Mouse (Mus musculus): ENCODE measurements at regions not wholly inside any gene's neighbourhood (a gene's known extent, or its start where the extent isn't known, plus 50 kb on each side); places are given as distances from the start of the nearest gene placed in this dataset.

GRCm38 (mm10) chr7:124708771-124709485, 726.3 kb downstream of the Hs3st4 start:
- Histone ChIP-seq H3K27ac (replicated peaks; ENCODE audit: low read depth, low read length) (no peak overlapping the region), H3K4me3 (ENCODE audit: insufficient read depth, low read depth, low read length) (no peak overlapping the region), H3K4me1 (ENCODE audit: control insufficient read depth, insufficient read depth, insufficient read length, low read length) (no peaks in the 10 kb centered on the region)

- Histone ChIP-seq H3K4me3 (ENCODE audit: insufficient read depth, low read depth, low read length) (no peak overlapping the region), H3K27ac (replicated peaks; ENCODE audit: low read depth, low read length) (no peak overlapping the region), H3K4me1 (ENCODE audit: control insufficient read depth, insufficient read depth, insufficient read length, low read length) (no peaks in the 10 kb centered on the region)
Measured at GRCm38 (mm10) chr7:124720927-124721326, 723.5 kb upstream of the Kdm8 start.

- no peaks in the 10 kb centered on the region for H3K4me1 ChIP-seq (ENCODE audit: control insufficient read depth, insufficient read depth, insufficient read length, low read length)
- no peak overlapping the region for H3K4me3 ChIP-seq (ENCODE audit: insufficient read depth, low read depth, low read length)
- no peak overlapping the region for H3K27ac ChIP-seq (replicated peaks; ENCODE audit: low read depth, low read length)
Measured at GRCm38 (mm10) chr7:124742086-124742485, 702.4 kb upstream of the Kdm8 start.

- H3K27ac ChIP-seq (replicated peaks; ENCODE audit: low read depth, low read length), result no peak overlapping the region
- no peak overlapping the region for H3K4me3 ChIP-seq (ENCODE audit: insufficient read depth, low read depth, low read length)
- no peaks in the 10 kb centered on the region for H3K4me1 ChIP-seq (ENCODE audit: control insufficient read depth, insufficient read depth, insufficient read length, low read length)
Measured at GRCm38 (mm10) chr7:124746321-124746720, 698.2 kb upstream of the Kdm8 start.

DNA sequence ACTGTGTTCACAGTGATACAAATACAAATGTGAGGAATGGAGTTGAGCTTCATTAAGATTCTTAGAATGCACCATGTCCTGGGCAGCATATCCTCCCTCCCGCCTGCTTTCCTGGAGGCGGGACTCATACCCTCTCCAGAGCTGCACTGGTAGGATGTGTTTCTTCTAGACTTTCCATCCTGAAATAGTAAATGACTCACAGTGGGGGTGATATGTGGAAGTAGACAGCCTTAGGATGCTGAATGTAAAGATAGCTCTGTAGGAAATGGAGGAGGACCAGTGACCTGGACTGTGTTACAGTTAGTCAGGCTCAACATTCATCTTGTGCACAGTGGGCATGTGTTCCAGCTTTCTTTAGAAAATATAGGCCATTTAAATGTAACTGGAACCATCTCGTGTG, 696.1 kb upstream of the Kdm8 start:
- no peak overlapping the region for H3K27ac ChIP-seq (replicated peaks; ENCODE audit: low read depth, low read length)
- H3K4me1 ChIP-seq (ENCODE audit: control insufficient read depth, insufficient read depth, insufficient read length, low read length), result no peaks in the 10 kb centered on the region
- no peak overlapping the region for H3K4me3 ChIP-seq (ENCODE audit: insufficient read depth, low read depth, low read length)

GRCm38 (mm10) chr7:124759084-124759483, 685.4 kb upstream of the Kdm8 start:
- Histone ChIP-seq H3K4me1 (ENCODE audit: control insufficient read depth, insufficient read depth, insufficient read length, low read length) (no peaks in the 10 kb centered on the region), H3K4me3 (ENCODE audit: insufficient read depth, low read depth, low read length) (no peak overlapping the region), H3K27ac (replicated peaks; ENCODE audit: low read depth, low read length) (no peak overlapping the region)

GRCm38 (mm10) chr7:124777822-124778221, 666.7 kb upstream of the Kdm8 start:
- Histone ChIP-seq H3K4me1 (ENCODE audit: control insufficient read depth, insufficient read depth, insufficient read length, low read length) (no peaks in the 10 kb centered on the region), H3K27ac (replicated peaks; ENCODE audit: low read depth, low read length) (no peak overlapping the region), H3K4me3 (ENCODE audit: insufficient read depth, low read depth, low read length) (no peak overlapping the region)

GRCm38 (mm10) chr7:124782816-124783215, 661.7 kb upstream of the Kdm8 start:
- Histone ChIP-seq H3K4me3 (ENCODE audit: insufficient read depth, low read depth, low read length) (no peak overlapping the region), H3K4me1 (ENCODE audit: control insufficient read depth, insufficient read depth, insufficient read length, low read length) (no peaks in the 10 kb centered on the region)

GRCm38 (mm10) chr7:124784995-124785394, 659.5 kb upstream of the Kdm8 start:
- no peaks in the 10 kb centered on the region for H3K4me1 ChIP-seq (ENCODE audit: control insufficient read depth, insufficient read depth, insufficient read length, low read length)
- no peak overlapping the region for H3K27ac ChIP-seq (replicated peaks; ENCODE audit: low read depth, low read length)

More at GRCm38 (mm10) chr7:124782816-124783215, 661.7 kb upstream of the Kdm8 start:
- H3K27ac ChIP-seq (replicated peaks; ENCODE audit: low read depth, low read length), result no peak overlapping the region

GRCm38 (mm10) chr7:124785896-124786295, 658.6 kb upstream of the Kdm8 start:
- H3K27ac ChIP-seq (replicated peaks; ENCODE audit: low read depth, low read length), result no peak overlapping the region
- H3K4me1 ChIP-seq (ENCODE audit: control insufficient read depth, insufficient read depth, insufficient read length, low read length), result no peaks in the 10 kb centered on the region
- no peak overlapping the region for H3K4me3 ChIP-seq (ENCODE audit: insufficient read depth, low read depth, low read length)

More at GRCm38 (mm10) chr7:124784995-124785394, 659.5 kb upstream of the Kdm8 start:
- H3K4me3 ChIP-seq (ENCODE audit: insufficient read depth, low read depth, low read length), result no peak overlapping the region

GRCm38 (mm10) chr7:124788781-124789180, 655.7 kb upstream of the Kdm8 start:
- Histone ChIP-seq H3K4me3 (ENCODE audit: insufficient read depth, low read depth, low read length) (no peak overlapping the region), H3K27ac (replicated peaks; ENCODE audit: low read depth, low read length) (no peak overlapping the region), H3K4me1 (ENCODE audit: control insufficient read depth, insufficient read depth, insufficient read length, low read length) (no peaks in the 10 kb centered on the region)

DNA sequence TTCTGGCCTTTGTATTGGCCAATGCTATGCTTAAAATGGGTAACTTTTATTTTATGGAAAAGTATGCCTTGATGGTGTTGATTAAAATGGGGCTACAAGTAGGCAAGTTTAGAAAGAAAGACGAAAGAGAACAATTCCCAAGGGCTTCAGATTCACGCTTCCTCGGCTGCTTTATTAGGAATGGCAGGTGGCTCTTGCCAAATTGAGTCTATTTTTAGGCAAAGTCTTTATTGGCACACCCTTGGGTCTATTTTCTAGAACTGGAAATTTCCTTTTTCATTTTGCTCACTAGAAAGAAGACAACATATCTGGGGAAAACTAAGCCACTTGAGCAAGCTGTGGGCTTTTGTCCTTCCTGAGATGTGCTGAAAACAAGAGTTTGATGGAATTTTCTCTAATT, 641.4 kb upstream of the Kdm8 start:
- no peaks in the 10 kb centered on the region for H3K4me1 ChIP-seq (ENCODE audit: control insufficient read depth, insufficient read depth, insufficient read length, low read length)
- no peak overlapping the region for H3K4me3 ChIP-seq (ENCODE audit: insufficient read depth, low read depth, low read length)
- no peak overlapping the region for H3K27ac ChIP-seq (replicated peaks; ENCODE audit: low read depth, low read length)

DNA sequence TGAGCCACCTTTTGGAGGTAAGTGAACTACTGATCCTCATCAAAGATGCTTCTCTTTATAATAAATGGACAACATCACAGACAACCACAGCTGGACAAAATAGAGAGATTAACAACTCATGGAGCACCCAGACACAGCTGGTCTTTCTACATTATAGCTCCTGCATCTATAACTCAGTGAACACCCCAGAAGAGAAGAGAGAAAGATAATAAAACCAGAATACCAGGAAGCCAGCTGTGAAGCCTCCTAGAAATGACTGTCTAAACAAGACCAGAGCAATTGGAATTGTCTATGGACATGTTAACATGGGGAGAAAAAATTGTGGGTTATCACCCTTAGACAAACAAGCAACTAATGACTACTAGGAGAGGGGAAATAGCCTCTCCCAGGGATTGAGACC, 609.8 kb upstream of the Kdm8 start:
- H3K4me1 ChIP-seq (ENCODE audit: control insufficient read depth, insufficient read depth, insufficient read length, low read length), result no peaks in the 10 kb centered on the region
- no peak overlapping the region for H3K27ac ChIP-seq (replicated peaks; ENCODE audit: low read depth, low read length)
- no peak overlapping the region for H3K4me3 ChIP-seq (ENCODE audit: insufficient read depth, low read depth, low read length)

GRCm38 (mm10) chr7:124836531-124836930, 607.9 kb upstream of the Kdm8 start:
- no peak overlapping the region for H3K4me3 ChIP-seq (ENCODE audit: insufficient read depth, low read depth, low read length)

GRCm38 (mm10) chr7:124855056-124855455, 589.4 kb upstream of the Kdm8 start:
- Histone ChIP-seq H3K4me1 (ENCODE audit: control insufficient read depth, insufficient read depth, insufficient read length, low read length) (no peaks in the 10 kb centered on the region), H3K27ac (replicated peaks; ENCODE audit: low read depth, low read length) (no peak overlapping the region), H3K4me3 (ENCODE audit: insufficient read depth, low read depth, low read length) (no peak overlapping the region)

More at GRCm38 (mm10) chr7:124836531-124836930, 607.9 kb upstream of the Kdm8 start:
- Histone ChIP-seq H3K27ac (replicated peaks; ENCODE audit: low read depth, low read length) (no peak overlapping the region), H3K4me1 (ENCODE audit: control insufficient read depth, insufficient read depth, insufficient read length, low read length) (no peaks in the 10 kb centered on the region)

- Histone ChIP-seq H3K4me3 (ENCODE audit: insufficient read depth, low read depth, low read length) (no peak overlapping the region), H3K27ac (replicated peaks; ENCODE audit: low read depth, low read length) (no peak overlapping the region), H3K4me1 (ENCODE audit: control insufficient read depth, insufficient read depth, insufficient read length, low read length) (no peaks in the 10 kb centered on the region)
Measured at GRCm38 (mm10) chr7:124857106-124857505, 587.4 kb upstream of the Kdm8 start.

Measured in brown adipose tissue, adult 24 weeks (tissue).